Mouse (Mus musculus): ENCODE data around the gene Mettl5.

Gene Mettl5

GRCm38 (mm10) chr2:69856392-69856791 is 29.0 kb downstream of the Mettl5 start:
- DNase-seq, result no peak

- DNase-seq, result no peak
These were observed 33.9 kb downstream of the Mettl5 start for GRCm38 (mm10) chr2:69851427-69852058.

GRCm38 (mm10) chr2:69849215-69849614 is 36.2 kb downstream of the Mettl5 start:
- DNase-seq, result peak in 1 of 2 experiments; percentile 21

GRCm38 (mm10) chr2:69840261-69840660 is 45.2 kb downstream of the Mettl5 start:
- peak; percentile 75 to 78 for DNase-seq

GRCm38 (mm10) chr2:69838707-69839106 is 46.7 kb downstream of the Mettl5 start:
- no peak for DNase-seq

GRCm38 (mm10) chr2:69837996-69838395 is 47.4 kb downstream of the Mettl5 start:
- no peak for DNase-seq

- no peak for DNase-seq
These were observed 48.0 kb downstream of the Mettl5 start for GRCm38 (mm10) chr2:69837244-69837967.

GRCm38 (mm10) chr2:69830116-69830515 is 55.3 kb downstream of the Mettl5 start:
- no peak for DNase-seq

GRCm38 (mm10) chr2:69829680-69830079 is 55.7 kb downstream of the Mettl5 start:
- no peak for DNase-seq

GRCm38 (mm10) chr2:69828031-69828430 is 57.4 kb downstream of the Mettl5 start:
- DNase-seq, result no peak

GRCm38 (mm10) chr2:69826380-69826779 is 59.0 kb downstream of the Mettl5 start:
- peak; percentile 76 to 80 for DNase-seq

GRCm38 (mm10) chr2:69825898-69826297 is 59.5 kb downstream of the Mettl5 start:
- peak; percentile 31 to 43 for DNase-seq

- DNase-seq, result peak; percentile 78 to 85
These were observed 62.2 kb downstream of the Mettl5 start for GRCm38 (mm10) chr2:69823129-69823677.

GRCm38 (mm10) chr2:69822361-69823128 is 62.9 kb downstream of the Mettl5 start:
- peak; percentile 79 to 80 for DNase-seq

GRCm38 (mm10) chr2:69821711-69822110 is 63.7 kb downstream of the Mettl5 start, which contains the start of gene Klhl23:
Gene Klhl23, plus strand, starts transcription at chr2:69821944.
- DNase-seq, result peak; percentile 20 to 24

Measured in cerebellum, postnatal 10 days (tissue).